Mouse (Mus musculus) natural killer cell, adult 2 months (primary cell): ENCODE data around the gene B4galt5.

Source experiments
- DNase-seq, 2 experiments: peaks; one replicate each; pipeline ENCODE4 v3.0.0; 2022; ENCODE audit warnings: low spot score in 2 of 2

Gene B4galt5

GRCm38 (mm10) chr2:167278751-167279526 is 70.0 kb downstream of the B4galt5 start:
- DNase-seq = peak; percentile 42 to 64

- DNase-seq = peak in 1 of 2 experiments; percentile 0
Measured at GRCm38 (mm10) chr2:167278011-167278410, 71.0 kb downstream of the B4galt5 start.

DNA sequence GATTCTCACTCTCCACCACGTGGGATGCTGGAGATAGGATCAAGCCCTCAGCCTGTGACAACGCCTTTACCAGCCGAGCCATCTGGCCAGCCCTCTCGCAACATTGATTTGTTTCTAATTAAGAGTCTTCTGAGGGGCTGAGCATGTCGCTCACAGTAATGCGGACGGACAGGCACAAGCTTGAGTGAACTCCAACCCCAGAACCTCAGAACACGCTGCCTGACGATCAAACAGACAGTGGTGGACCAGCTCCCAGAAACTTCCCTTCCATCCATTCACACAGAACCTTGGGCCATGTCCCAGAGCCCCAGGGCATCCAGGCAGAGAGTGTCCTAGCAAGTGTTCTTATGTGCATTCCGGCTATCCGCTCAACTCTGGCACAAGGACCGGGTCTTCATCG is 72.0 kb downstream of the B4galt5 start:
- DNase-seq = peak in 1 of 2 experiments; percentile 0

GRCm38 (mm10) chr2:167275856-167276255 is 73.1 kb downstream of the B4galt5 start:
- DNase-seq = peak in 1 of 2 experiments; percentile 0

DNA sequence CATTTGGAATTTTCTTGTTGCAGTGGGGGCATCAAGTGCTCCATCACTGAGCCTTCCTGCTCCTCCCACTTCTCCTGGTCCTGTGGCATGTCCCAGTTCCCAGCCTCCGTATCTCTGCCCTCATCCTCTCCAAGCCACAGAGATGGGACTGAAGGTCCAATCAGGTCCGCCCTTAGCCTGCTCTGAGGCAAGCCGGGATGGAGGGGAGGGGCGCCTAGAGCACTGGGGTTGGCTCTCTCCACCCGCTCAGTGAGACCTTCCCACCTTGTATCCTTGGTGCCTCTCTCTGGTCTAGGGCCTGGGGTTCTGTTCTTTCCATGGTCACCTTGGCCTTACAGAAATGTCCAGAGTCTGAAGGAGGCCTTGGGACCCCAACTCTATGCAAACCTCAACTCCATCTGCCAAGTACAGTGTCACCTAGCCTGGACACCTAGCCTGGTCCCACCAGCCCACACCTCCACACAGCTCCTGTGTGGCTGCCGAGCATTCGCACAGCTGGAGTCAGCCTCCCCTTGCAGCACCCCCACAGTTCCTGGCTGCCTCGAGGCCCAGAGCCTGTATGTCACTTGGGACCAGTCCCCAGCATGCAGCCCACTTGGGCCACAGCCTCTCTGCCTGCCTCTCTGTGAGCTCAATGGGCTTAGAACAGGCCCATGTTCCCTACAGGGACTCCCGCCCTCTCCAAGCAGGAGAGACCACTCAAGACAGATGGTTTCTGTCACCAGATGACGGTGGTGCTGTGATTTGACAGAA is 74.1 kb downstream of the B4galt5 start:
- DNase-seq = peak in 1 of 2 experiments; percentile 0

- DNase-seq = peak in 1 of 2 experiments; percentile 0
Measured at GRCm38 (mm10) chr2:167273206-167273740, 75.7 kb downstream of the B4galt5 start.

- peak in 1 of 2 experiments; percentile 3 for DNase-seq
Measured at GRCm38 (mm10) chr2:167272706-167273105, 76.3 kb downstream of the B4galt5 start.

GRCm38 (mm10) chr2:167271121-167271521 is 77.9 kb downstream of the B4galt5 start:
- DNase-seq = peak in 1 of 2 experiments; percentile 45

DNA sequence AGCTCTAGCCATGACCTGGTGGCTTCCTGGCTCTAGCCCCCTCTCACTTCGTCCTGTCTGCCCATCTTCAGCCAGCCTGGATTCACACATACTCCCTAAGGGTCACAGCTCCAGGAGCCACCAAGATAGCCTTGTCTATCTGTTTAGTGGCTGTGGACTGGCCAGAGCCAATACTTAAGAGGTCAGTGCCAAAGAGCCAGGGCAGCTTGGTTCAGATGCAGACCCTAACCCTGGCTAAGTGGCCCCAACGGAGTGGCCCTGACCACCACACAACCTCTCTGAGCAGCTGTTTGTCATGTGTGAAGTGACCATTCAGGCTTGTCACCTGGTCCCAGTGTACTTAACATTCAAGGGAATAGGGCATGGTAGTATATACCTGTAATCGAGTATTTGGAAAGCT is 78.5 kb downstream of the B4galt5 start:
- DNase-seq = peak in 1 of 2 experiments; percentile 0

GRCm38 (mm10) chr2:167268721-167269120 is 80.3 kb downstream of the B4galt5 start:
- peak in 1 of 2 experiments; percentile 0 for DNase-seq

GRCm38 (mm10) chr2:167268411-167268690 is 80.6 kb downstream of the B4galt5 start:
- DNase-seq = peak in 1 of 2 experiments; percentile 0

DNA sequence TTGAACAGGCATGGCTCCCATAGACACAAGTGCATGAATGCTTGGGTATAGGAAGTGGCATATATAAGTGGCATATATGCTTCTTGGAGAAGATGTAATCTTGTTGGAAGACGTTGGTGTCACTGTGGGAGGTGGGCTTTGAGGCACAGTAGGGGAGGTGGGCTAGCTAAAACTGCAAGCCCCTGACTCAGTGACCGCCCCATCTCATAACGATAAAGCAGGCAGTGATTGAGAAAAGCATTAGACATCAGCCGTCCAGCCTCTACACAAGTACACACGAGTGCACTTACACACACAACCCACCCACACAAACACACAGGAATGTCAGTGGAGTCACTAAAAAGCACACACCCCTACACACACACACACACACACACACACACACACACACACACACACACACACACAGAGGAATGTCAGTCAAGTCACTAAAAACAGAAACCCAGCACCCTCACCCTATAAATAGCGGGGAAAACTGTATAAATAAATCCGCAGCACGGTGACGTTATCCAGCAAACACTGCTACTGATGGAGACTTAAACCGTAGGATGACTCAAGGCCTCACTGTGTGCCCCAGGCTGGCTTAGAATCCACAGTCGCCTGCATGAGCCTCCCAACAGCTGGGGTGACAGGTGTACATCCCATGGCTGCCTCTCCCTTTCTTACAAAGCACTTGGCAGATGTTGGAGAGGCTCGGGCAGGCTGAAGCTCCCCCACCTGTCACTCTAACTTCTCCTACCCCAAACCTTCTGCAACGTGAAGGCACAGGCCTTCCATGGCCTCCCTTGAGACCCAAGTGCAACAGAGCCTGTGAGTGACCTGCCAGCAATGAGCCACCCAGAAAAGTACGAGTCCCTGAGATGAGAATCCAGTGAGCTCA is 81.2 kb downstream of the B4galt5 start:
- peak in 1 of 2 experiments; percentile 0 for DNase-seq

DNA sequence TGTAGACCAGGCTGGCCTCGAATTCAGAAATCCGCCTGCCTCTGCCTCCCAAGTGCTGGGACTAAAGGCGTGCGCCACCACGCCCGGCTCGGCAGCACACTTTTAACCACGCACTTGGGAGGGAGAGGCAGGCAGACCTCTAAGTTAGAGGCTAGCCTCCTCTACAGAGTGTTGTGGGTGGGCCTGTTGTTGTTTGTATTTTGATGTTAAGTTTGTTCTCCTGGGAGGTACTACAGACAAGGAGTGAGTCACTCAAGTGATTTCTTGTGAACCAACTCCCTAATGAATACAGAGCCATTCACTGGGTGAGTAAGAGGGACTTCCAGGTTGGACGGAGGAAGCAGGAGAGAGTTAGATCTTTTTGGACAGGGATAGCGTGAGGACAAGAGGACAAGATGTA is 82.8 kb downstream of the B4galt5 start:
- DNase-seq = peak in 1 of 2 experiments; percentile 0

DNA sequence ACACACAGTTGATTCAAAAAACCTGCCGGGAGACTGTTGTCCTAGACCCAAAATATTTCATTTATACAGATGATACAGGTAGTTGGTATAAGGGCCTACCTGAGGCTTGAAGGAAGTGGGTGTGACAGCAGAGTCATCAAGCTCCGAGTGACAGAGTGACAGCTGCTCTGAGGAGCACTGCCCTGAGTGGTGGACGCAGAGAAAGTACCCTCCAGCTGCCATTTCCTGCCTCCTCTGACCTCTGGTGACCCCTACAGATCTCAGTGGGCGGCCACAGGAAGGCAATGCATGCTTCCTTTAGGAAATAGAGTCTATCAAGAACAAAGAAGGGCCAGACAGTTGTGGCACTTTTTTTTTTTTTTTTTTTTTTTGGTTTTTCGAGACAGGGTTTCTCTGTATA is 83.2 kb downstream of the B4galt5 start:
- DNase-seq = peak in 1 of 2 experiments; percentile 0

- no peak for DNase-seq
Measured at GRCm38 (mm10) chr2:167265021-167265420, 84.0 kb downstream of the B4galt5 start.

- no peak for DNase-seq
Measured at GRCm38 (mm10) chr2:167263931-167264330, 85.1 kb downstream of the B4galt5 start.

- DNase-seq = no peak
Measured at GRCm38 (mm10) chr2:167263040-167263810, 85.8 kb downstream of the B4galt5 start.

- DNase-seq = no peak
Measured at GRCm38 (mm10) chr2:167262433-167262832, 86.5 kb downstream of the B4galt5 start.

- DNase-seq = no peak
Measured at GRCm38 (mm10) chr2:167261106-167261505, 87.9 kb downstream of the B4galt5 start.

GRCm38 (mm10) chr2:167257790-167258189 is 91.2 kb downstream of the B4galt5 start:
- no peak for DNase-seq

GRCm38 (mm10) chr2:167254808-167255207 is 94.2 kb downstream of the B4galt5 start:
- no peak for DNase-seq
